Mouse (Mus musculus) forebrain, embryonic 10.5 days (tissue): Measurements from ENCODE around the gene Zfp622. TPM values are rescaled to one million over a fixed set of nuclear protein-coding genes. Genes with fewer than 3 reads are reported as not detected.

Source experiments
- DNase-seq: peaks from one replicate; pipeline ENCODE4 v3.0.0-alpha.2; 2017; ENCODE audit warnings: low spot score; ENCODE audit errors: extremely low spot score
- H3K27ac ChIP-seq: fragments of 300-500 bp; sonication (generic); 2 replicates; pipeline ENCODE4 v1.5.1; 2016; ENCODE audit warnings: mild to moderate bottlenecking
- H3K27me3 ChIP-seq: fragments of 300-500 bp; sonication (generic); 2 replicates; pipeline ENCODE4 v1.6.1; 2016; ENCODE audit warnings: mild to moderate bottlenecking; ENCODE audit not compliant: poor library complexity, severe bottlenecking
- H3K36me3 ChIP-seq: fragments of 300-500 bp; sonication (generic); replicated peaks from 2 replicates; pipeline ENCODE4 v1.6.1; 2016; ENCODE audit warnings: mild to moderate bottlenecking, moderate library complexity
- H3K4me1 ChIP-seq: fragments of 300-500 bp; sonication (generic); 2 replicates; pipeline ENCODE4 v1.6.1; 2016
- H3K4me3 ChIP-seq: fragments of 300-500 bp; sonication (generic); 2 replicates; pipeline ENCODE4 v1.5.1; 2016; ENCODE audit warnings: mild to moderate bottlenecking, moderate library complexity
- H3K9me3 ChIP-seq: fragments of 300-500 bp; sonication (generic); 2 replicates; pipeline ENCODE4 v1.6.1; 2016; ENCODE audit warnings: mild to moderate bottlenecking, moderate library complexity
- WGBS: fragments of 180-500 bp; shearing (Covaris S2); methylation state at CpG from one replicate; pipeline ENCODE4 v1.1.7; 2016; 5-methylcytosine and 5-hydroxymethylcytosine counted together
- microRNA-seq: library from miRNA; unstranded; fragments of <30 nt; microRNA quantifications from one replicate; pipeline ENCODE4, GENCODE M21; 2017
- polyA plus RNA-seq: library from polyadenylated mRNA; unstranded; fragments of >200 nt; fragmentation: Nextera tagmentation; extraction: Ambion mirVana; gene quantifications from 2 replicates; pipeline ENCODE4 v1.2.1, GENCODE M21; 2016

Zfp622 gene
- polyA plus RNA-seq, 1 experiment from 2014 or later: 24.4 TPM

DNA sequence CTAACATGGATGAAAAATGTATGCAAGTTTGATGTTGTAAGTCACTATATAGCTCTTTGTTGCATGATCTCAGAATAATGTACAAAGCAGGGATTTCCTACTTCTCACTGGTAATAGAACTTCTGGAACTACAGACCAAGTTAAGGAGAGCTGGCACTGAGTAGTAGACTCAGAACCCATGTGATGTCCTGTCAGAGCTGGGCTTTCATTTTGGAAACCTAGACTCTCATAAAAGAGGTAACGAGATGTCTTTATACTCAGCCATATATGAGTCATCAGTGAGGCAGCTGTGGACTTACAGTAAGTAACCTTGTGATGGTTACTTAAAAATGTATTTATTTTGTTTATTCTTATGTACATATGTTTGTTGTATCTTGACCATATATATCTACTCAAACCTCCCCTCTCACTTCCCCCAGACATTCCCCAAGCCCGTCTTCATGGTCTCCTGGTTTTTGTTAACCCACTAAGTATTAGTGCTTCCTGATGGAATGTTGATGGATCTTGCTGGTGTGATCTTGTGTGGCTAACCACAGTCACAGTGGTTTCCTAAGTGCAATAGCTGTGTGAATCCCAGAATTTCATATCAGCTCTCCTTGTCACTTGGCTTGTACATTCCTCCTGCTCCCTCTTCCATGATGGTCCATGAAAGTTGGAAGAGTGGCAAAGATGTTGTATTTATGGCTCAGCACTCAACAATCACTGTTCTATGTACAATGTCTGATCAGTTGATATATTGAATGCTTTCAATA lies 57.2 kb downstream of the Zfp622 start:
- no peak for DNase-seq
- H3K4me1 ChIP-seq: no peaks in the 10 kb centered on the region
- H3K36me3 ChIP-seq: no peaks in the 10 kb centered on the region
- no peak overlapping the region for H3K4me3 ChIP-seq
- H3K9me3 ChIP-seq: no peaks in the 10 kb centered on the region
- no peak overlapping the region for H3K27ac ChIP-seq
- no peaks in the 10 kb centered on the region for H3K27me3 ChIP-seq
- WGBS: 90% methylated on average over 2 of the region's 2 CpGs

Small RNA genes lying within 50 kb of the gene (microRNA-seq; reads per million reads assigned to microRNA genes)
- not detected for gene Mir7212

Other genes starting within 250 kb of the Zfp622 start
- 1.6 and 1.8 TPM in 2 replicates for gene Retreg1, start 141.2 kb upstream of the Zfp622 start, polyA plus RNA-seq